Mouse (Mus musculus) lung, postnatal 0 days (tissue): ENCODE data around the gene Cul7. TPM values are rescaled to one million over a fixed set of nuclear protein-coding genes. Genes with fewer than 3 reads are reported as not detected.
A peak's percentile ranks its signal among the peaks of the same experiment; 100 is the strongest.

ENCODE experiments used
- ATAC-seq: fragments of 200-750 bp; cut with Nextera tagmentation; 2 replicates; pipeline ENCODE4 v1.8.0; 2017; ENCODE audit warnings: moderate library complexity
- DNase-seq: peaks from one replicate; pipeline ENCODE4 v3.0.0-alpha.2; 2016; ENCODE audit warnings: low spot score
- H3K27ac ChIP-seq: fragments of 300-500 bp; sonication (generic); 2 replicates; pipeline ENCODE4 v1.5.1; 2014; ENCODE audit warnings: antibody characterized with exemption, mild to moderate bottlenecking, low read length, mixed read lengths
- H3K27me3 ChIP-seq: fragments of 300-500 bp; sonication (generic); replicated peaks from 2 replicates; pipeline ENCODE4 v1.6.1; 2014; ENCODE audit warnings: low read length, mixed read lengths; ENCODE audit not compliant: insufficient read depth
- H3K36me3 ChIP-seq: fragments of 300-500 bp; sonication (generic); 2 replicates; pipeline ENCODE4 v1.6.1; 2014; ENCODE audit warnings: low read length, mixed read lengths; ENCODE audit not compliant: insufficient read depth
- H3K4me1 ChIP-seq: fragments of 300-500 bp; sonication (generic); 2 replicates; pipeline ENCODE4 v1.6.1; 2014; ENCODE audit warnings: antibody characterized with exemption, low read depth, low read length, mixed read lengths; ENCODE audit not compliant: insufficient read depth
- H3K4me2 ChIP-seq: fragments of 300-500 bp; sonication (generic); replicated peaks from 2 replicates; pipeline ENCODE4 v1.6.1; 2014; ENCODE audit warnings: low read depth, mild to moderate bottlenecking, low read length, moderate library complexity, mixed read lengths
- H3K4me3 ChIP-seq: fragments of 300-500 bp; sonication (generic); 2 replicates; pipeline ENCODE4 v1.5.1; 2014; ENCODE audit warnings: low read depth, low read length
- H3K9ac ChIP-seq: fragments of 300-500 bp; sonication (generic); replicated peaks from 2 replicates; pipeline ENCODE4 v1.6.1; 2014; ENCODE audit warnings: low read depth, mild to moderate bottlenecking
- H3K9me3 ChIP-seq: fragments of 300-500 bp; sonication (generic); 2 replicates; pipeline ENCODE4 v1.6.1; 2016; ENCODE audit warnings: low read length, mixed read lengths
- CTCF ChIP-seq: IDR thresholded peaks from 2 replicates; pipeline ENCODE4 v1.5.1; 2016; ENCODE audit warnings: antibody characterized with exemption, mild to moderate bottlenecking
- EP300 ChIP-seq: IDR thresholded peaks from 2 replicates; pipeline ENCODE4 v1.6.1; 2016; ENCODE audit warnings: antibody characterized with exemption, mild to moderate bottlenecking, control low read depth
- WGBS: fragments of 180-500 bp; shearing (Covaris S2); extraction: QIAGEN DNeasy Blood & Tissue Kit; methylation state at CpG from one replicate; pipeline ENCODE4 v1.1.7; 2014; 5-methylcytosine and 5-hydroxymethylcytosine counted together
- polyA plus RNA-seq: library from polyadenylated mRNA; unstranded; fragments of >200 nt; fragmentation: Nextera tagmentation; extraction: Ambion mirVana; gene quantifications from 2 replicates; pipeline ENCODE4 v1.2.1, GENCODE M21; 2015

Gene Cul7
- polyA plus RNA-seq, 1 experiment from 2014 or later, result 21.8 TPM

DNA sequence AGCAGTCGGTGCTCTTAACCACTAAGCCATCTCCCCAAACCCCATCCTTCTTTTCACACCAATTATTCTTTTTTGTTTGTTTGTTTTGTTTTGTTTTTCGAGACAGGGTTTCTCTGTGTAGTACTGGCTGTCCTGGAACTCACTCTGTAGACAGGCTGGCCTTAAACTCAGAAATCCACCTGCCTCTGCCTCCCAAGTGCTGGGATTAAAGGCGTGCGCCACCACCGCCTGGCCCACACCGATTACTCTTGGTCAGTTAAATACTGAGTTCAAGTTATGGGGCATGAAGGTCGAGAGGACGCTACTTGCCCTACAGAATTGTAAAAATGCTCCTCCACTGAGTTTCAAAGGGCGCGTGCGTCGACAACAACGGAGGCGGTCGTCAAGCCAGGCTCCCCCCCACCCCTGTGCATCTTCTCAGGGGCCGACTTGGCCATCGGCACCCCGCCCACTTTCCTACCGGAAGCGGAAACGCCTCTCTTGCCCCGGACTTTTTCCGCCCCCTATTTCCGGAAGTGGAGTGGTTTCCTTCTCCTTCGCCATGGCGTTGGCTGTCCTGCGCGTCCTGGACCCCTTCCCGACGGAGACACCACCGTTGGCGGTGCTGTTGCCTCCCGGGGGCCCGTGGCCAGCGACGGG lies 60.9 kb downstream of the Cul7 start, which contains the start of gene Pex6:
Pex6 (plus strand) TSS at position 505 of the 639 bp plus-strand sequence.
- H3K9ac ChIP-seq, result peak within 1 kb of the TSS; percentile 86
- ATAC-seq, result peak; percentile 93
- H3K27me3 ChIP-seq, result no peaks in the 10 kb centered on the region

DNA sequence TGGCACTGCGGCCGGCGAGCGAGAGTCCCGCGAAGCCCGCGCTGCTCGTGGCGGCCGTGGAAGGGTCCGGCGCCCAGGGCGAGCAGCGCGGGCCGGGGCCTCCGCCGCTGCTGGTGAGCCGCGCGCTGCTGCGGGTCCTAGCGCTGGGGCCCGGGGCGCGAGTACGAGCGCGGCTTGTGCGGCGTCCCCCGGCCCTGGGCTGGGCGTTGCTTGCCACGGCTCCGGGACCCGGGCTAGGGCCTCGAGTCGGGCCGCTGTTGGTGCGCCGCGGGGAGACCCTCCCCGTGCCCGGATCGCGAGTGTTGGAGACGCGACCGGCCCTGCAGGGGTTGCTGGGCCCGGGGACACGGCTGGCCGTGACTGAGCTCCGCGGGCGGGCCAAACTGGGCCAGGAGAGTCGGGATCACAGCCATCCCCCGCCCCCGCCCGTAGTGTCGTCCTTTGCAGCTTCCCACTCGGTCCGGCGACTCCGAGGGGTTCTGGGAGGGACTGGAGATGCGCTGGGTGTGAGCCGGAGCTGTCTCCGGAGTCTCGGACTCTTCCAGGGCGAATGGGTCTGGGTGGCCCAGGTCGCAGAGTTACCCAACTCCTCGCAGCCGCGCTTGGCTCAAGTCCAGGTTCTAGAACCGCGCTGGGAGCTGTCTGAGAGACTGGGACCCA lies 61.6 kb downstream of the Cul7 start:
- ATAC-seq, result peak; percentile 49
- peak overlapping the region; percentile 86 for H3K27ac ChIP-seq
- H3K36me3 ChIP-seq, result 0 out of 2 replicates have a peak, but pooled peaks cover 4% of the 10 kb centered on the region
- H3K27me3 ChIP-seq, result no peaks in the 10 kb centered on the region
- no peaks in the 10 kb centered on the region for H3K9me3 ChIP-seq
- H3K4me1 ChIP-seq, result peaks cover 12% of the 10 kb centered on the region; the same call in 1 of the 2 replicates
- peak; percentile 55 for DNase-seq
- peak overlapping the region; percentile 98 for H3K4me2 ChIP-seq
- WGBS, result 1% methylated on average over 52 of the region's 76 CpGs
- peak overlapping the region; percentile 100 for H3K4me3 ChIP-seq
- peak overlapping the region; percentile 86 for H3K9ac ChIP-seq
- TF ChIP-seq CTCF, result no peak
- TF ChIP-seq EP300, result no peak

More for the DNA sequence above, 60.9 kb downstream of the Cul7 start, which contains the start of gene Pex6:
- Histone ChIP-seq H3K4me3 (peak within 1 kb of the TSS; percentile 100), H3K27ac (peak within 1 kb of the TSS; percentile 86), H3K4me1 (peaks cover 12% of the 10 kb centered on the region; the same call in 1 of the 2 replicates), H3K4me2 (peak within 1 kb of the TSS; percentile 98), H3K36me3 (0 out of 2 replicates have a peak, but pooled peaks cover 4% of the 10 kb centered on the region), H3K9me3 (no peaks in the 10 kb centered on the region)
- 8% methylated on average over 34 of the region's 36 CpGs for WGBS
- TF ChIP-seq CTCF, result no peak
- no peak; the same call in 1 of the 2 replicates for TF ChIP-seq EP300
- peak; percentile 98 for DNase-seq

DNA sequence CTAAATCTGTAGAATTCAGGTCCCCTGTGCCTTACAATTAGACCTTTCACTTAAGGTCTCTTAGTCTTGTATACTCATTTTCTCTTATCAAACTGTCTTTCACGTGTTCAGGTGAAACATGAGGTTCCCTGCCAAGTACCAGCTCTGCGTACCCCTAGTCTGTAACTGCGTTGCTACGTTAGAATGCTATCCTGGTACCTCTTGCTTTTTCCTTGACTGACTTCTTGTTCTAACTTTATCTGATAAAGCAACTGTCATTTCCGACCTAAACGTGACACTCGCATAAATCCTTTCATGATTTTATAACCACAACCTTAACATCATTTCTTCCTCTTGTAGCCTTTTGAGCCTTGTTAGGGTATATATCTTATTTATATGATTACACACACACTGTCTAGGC lies 62.3 kb downstream of the Cul7 start:
- H3K27ac ChIP-seq, result no peak overlapping the region
- DNase-seq, result no peak
- H3K4me1 ChIP-seq, result peaks cover 12% of the 10 kb centered on the region; the same call in 1 of the 2 replicates
- 40% methylated on average over 7 of the region's 7 CpGs for WGBS
- H3K36me3 ChIP-seq, result 0 out of 2 replicates have a peak, but pooled peaks cover 4% of the 10 kb centered on the region
- no peak for ATAC-seq
- H3K4me3 ChIP-seq, result peak overlapping the region; percentile 100
- TF ChIP-seq EP300, result no peak
- TF ChIP-seq CTCF, result no peak
- peak overlapping the region; percentile 98 for H3K4me2 ChIP-seq
- H3K9ac ChIP-seq, result peak overlapping the region; percentile 86
- no peaks in the 10 kb centered on the region for H3K27me3 ChIP-seq
- no peaks in the 10 kb centered on the region for H3K9me3 ChIP-seq

DNA sequence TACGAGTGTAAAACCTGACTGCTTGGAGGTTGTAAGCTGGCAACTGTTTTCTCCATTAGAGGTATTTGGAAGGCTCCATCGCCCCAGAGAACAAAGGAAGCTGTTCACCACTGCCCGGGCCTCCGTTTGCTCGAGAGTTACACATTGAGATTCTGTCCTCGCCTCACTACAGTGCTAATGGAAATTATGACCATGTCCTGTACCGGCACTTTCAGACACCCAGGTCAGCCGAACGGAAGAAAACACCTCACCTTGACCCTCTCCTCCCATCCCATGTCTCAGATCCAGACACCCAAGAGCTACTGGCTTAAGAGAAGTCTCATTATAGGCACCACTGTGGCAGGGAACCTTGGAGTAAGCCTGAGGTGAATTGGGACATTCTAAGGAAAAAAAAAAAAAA lies 63.7 kb downstream of the Cul7 start:
- no peaks in the 10 kb centered on the region for H3K9me3 ChIP-seq
- H3K36me3 ChIP-seq, result 0 out of 2 replicates have a peak, but pooled peaks cover 4% of the 10 kb centered on the region
- no peak for ATAC-seq
- 86% methylated on average over 9 of the region's 9 CpGs for WGBS
- no peak for DNase-seq
- H3K4me3 ChIP-seq, result no peak overlapping the region
- no peak overlapping the region for H3K9ac ChIP-seq
- no peak overlapping the region for H3K4me2 ChIP-seq
- peaks cover 12% of the 10 kb centered on the region; the same call in 1 of the 2 replicates for H3K4me1 ChIP-seq
- no peak for TF ChIP-seq CTCF
- no peak for TF ChIP-seq EP300
- H3K27ac ChIP-seq, result no peak overlapping the region
- H3K27me3 ChIP-seq, result no peaks in the 10 kb centered on the region

Other genes starting within 250 kb of the Cul7 start
- 0.76 and 0.81 TPM in 2 replicates for gene Crip3, start 221.4 kb upstream of the Cul7 start, polyA plus RNA-seq
- gene Slc22a7, start 211.9 kb upstream of the Cul7 start, polyA plus RNA-seq, result not detected in 2 replicates
- 0.04 TPM in 1 of 2 replicates, not detected in the other for gene Ttbk1, start 162.7 kb upstream of the Cul7 start, polyA plus RNA-seq
- 2.8 and 4.2 TPM in 2 replicates for gene Dnph1, start 153.6 kb upstream of the Cul7 start, polyA plus RNA-seq
- 3.5 and 3.8 TPM in 2 replicates for gene Cul9, start 103.9 kb upstream of the Cul7 start, polyA plus RNA-seq
- gene Srf, start 94.2 kb upstream of the Cul7 start, polyA plus RNA-seq, result 5.1 and 5.6 TPM in 2 replicates
- gene Ptk7, start 20.8 kb upstream of the Cul7 start, polyA plus RNA-seq, result 73.2 and 75.8 TPM in 2 replicates
- gene Klc4, start 4.3 kb upstream of the Cul7 start, polyA plus RNA-seq, result 36.5 and 38.4 TPM in 2 replicates
- 69.2 and 88.6 TPM in 2 replicates for gene Mrpl2, start 4.1 kb upstream of the Cul7 start, polyA plus RNA-seq
- 35.2 and 38.5 TPM in 2 replicates for gene Rrp36, start 24.0 kb downstream of the Cul7 start, polyA plus RNA-seq
- gene Mea1, start 28.5 kb downstream of the Cul7 start, polyA plus RNA-seq, result 113 and 114 TPM in 2 replicates
- gene Klhdc3, start 30.6 kb downstream of the Cul7 start, polyA plus RNA-seq, result 96.7 and 111 TPM in 2 replicates
- 31.7 and 31.8 TPM in 2 replicates for gene Ppp2r5d, start 54.8 kb downstream of the Cul7 start, polyA plus RNA-seq
- gene Pex6, start 61.1 kb downstream of the Cul7 start, polyA plus RNA-seq, result 18.5 and 23.4 TPM in 2 replicates
- 13.0 and 14.9 TPM in 2 replicates for gene Gnmt, start 78.8 kb downstream of the Cul7 start, polyA plus RNA-seq
- gene Cnpy3, start 101.9 kb downstream of the Cul7 start, polyA plus RNA-seq, result 44.1 and 47.0 TPM in 2 replicates
- 0.14 TPM in 1 of 2 replicates, not detected in the other for gene Ptcra, start 113.4 kb downstream of the Cul7 start, polyA plus RNA-seq
- 73.9 and 80.1 TPM in 2 replicates for gene 2310039H08Rik, start 122.3 kb downstream of the Cul7 start, polyA plus RNA-seq
- gene Rpl7l1, start 132.3 kb downstream of the Cul7 start, polyA plus RNA-seq, result 83.2 and 83.7 TPM in 2 replicates
- gene Bicral, start 208.1 kb downstream of the Cul7 start, polyA plus RNA-seq, result 3.0 and 3.4 TPM in 2 replicates
- 47.7 and 51.0 TPM in 2 replicates for gene Tbcc, start 240.3 kb downstream of the Cul7 start, polyA plus RNA-seq